Mouse (Mus musculus): ENCODE measurements at regions not wholly inside any gene's neighbourhood (a gene's known extent, or its start where the extent isn't known, plus 50 kb on each side); places are given as distances from the start of the nearest gene placed in this dataset. TPM values are rescaled to one million over a fixed set of nuclear protein-coding genes. Genes with fewer than 3 reads are reported as not detected.

- WGBS = 78% methylated on average over 3 of the region's 3 CpGs
- ATAC-seq (ENCODE audit: insufficient number of reproducible peaks, insufficient read depth, low FRiP score, low TSS enrichment, low read depth) = no peak
Measured at GRCm38 (mm10) chr4:87359004-87359403, 128.7 kb upstream of the Slc24a2 start.

GRCm38 (mm10) chr4:87332968-87333367, 102.7 kb upstream of the Slc24a2 start:
- Histone ChIP-seq H3K9me3 (no peaks in the 10 kb centered on the region), H3K36me3 (no peaks in the 10 kb centered on the region), H3K27me3 (no peaks in the 10 kb centered on the region), H3K27ac (no peak overlapping the region), H3K4me2 (no peak overlapping the region), H3K9ac (no peak overlapping the region), H3K4me3 (no peak overlapping the region), H3K4me1 (peaks cover 13% of the 10 kb centered on the region; the same call in 1 of the 2 replicates)
- ATAC-seq (ENCODE audit: insufficient number of reproducible peaks, insufficient read depth, low FRiP score, low TSS enrichment, low read depth) = no peak
- 82% methylated on average over 2 of the region's 2 CpGs for WGBS

More at GRCm38 (mm10) chr4:87359004-87359403, 128.7 kb upstream of the Slc24a2 start:
- Histone ChIP-seq H3K9ac (no peak overlapping the region), H3K9me3 (no peaks in the 10 kb centered on the region), H3K36me3 (no peaks in the 10 kb centered on the region), H3K27ac (no peak overlapping the region), H3K27me3 (no peaks in the 10 kb centered on the region), H3K4me2 (no peak overlapping the region), H3K4me1 (no peaks in the 10 kb centered on the region), H3K4me3 (no peak overlapping the region)

- Histone ChIP-seq H3K27ac (no peak overlapping the region), H3K36me3 (no peaks in the 10 kb centered on the region), H3K9me3 (no peaks in the 10 kb centered on the region), H3K4me2 (no peak overlapping the region), H3K9ac (no peak overlapping the region), H3K4me1 (peaks cover 13% of the 10 kb centered on the region; the same call in 1 of the 2 replicates), H3K27me3 (no peaks in the 10 kb centered on the region), H3K4me3 (no peak overlapping the region)
- WGBS = 52% methylated on average over 6 of the region's 6 CpGs
- ATAC-seq (ENCODE audit: insufficient number of reproducible peaks, insufficient read depth, low FRiP score, low TSS enrichment, low read depth) = no peak
Measured at GRCm38 (mm10) chr4:87329136-87329535, 98.9 kb upstream of the Slc24a2 start.

GRCm38 (mm10) chr4:87321726-87322349, 91.6 kb upstream of the Slc24a2 start:
- WGBS = 53% methylated on average over 2 of the region's 2 CpGs
- no peaks in the 10 kb centered on the region for H3K36me3 ChIP-seq
- no peaks in the 10 kb centered on the region for H3K4me1 ChIP-seq
- no peaks in the 10 kb centered on the region for H3K9me3 ChIP-seq
- H3K27me3 ChIP-seq = no peaks in the 10 kb centered on the region
- no peak overlapping the region for H3K27ac ChIP-seq
- ATAC-seq (ENCODE audit: insufficient number of reproducible peaks, insufficient read depth, low FRiP score, low TSS enrichment, low read depth) = no peak
- no peak overlapping the region for H3K4me3 ChIP-seq
- H3K9ac ChIP-seq = no peak overlapping the region
- H3K4me2 ChIP-seq = no peak overlapping the region

GRCm38 (mm10) chr4:87298129-87298528, 67.9 kb upstream of the Slc24a2 start:
- Histone ChIP-seq H3K27me3 (no peaks in the 10 kb centered on the region), H3K27ac (no peak overlapping the region), H3K4me2 (no peak overlapping the region), H3K9me3 (no peaks in the 10 kb centered on the region), H3K4me1 (no peaks in the 10 kb centered on the region), H3K4me3 (no peak overlapping the region), H3K9ac (no peak overlapping the region), H3K36me3 (no peaks in the 10 kb centered on the region)
- WGBS = 63% methylated on average over 5 of the region's 5 CpGs
- no peak for ATAC-seq (ENCODE audit: insufficient number of reproducible peaks, insufficient read depth, low FRiP score, low TSS enrichment, low read depth)

GRCm38 (mm10) chr4:87294538-87294937, 64.3 kb upstream of the Slc24a2 start:
- H3K27me3 ChIP-seq = no peaks in the 10 kb centered on the region
- H3K9me3 ChIP-seq = no peaks in the 10 kb centered on the region
- no peaks in the 10 kb centered on the region for H3K4me1 ChIP-seq
- no peak overlapping the region for H3K9ac ChIP-seq
- H3K27ac ChIP-seq = no peak overlapping the region
- no peak for ATAC-seq (ENCODE audit: insufficient number of reproducible peaks, insufficient read depth, low FRiP score, low TSS enrichment, low read depth)
- H3K4me3 ChIP-seq = no peak overlapping the region
- no peaks in the 10 kb centered on the region for H3K36me3 ChIP-seq
- H3K4me2 ChIP-seq = no peak overlapping the region

Small RNAs in the stretch of these regions (microRNA-seq; reads per million reads assigned to microRNA genes)
- gene Gm23154 = not detected

All from embryonic facial prominence, embryonic 13.5 days (tissue).